Mouse (Mus musculus) right cerebral cortex, postnatal 25 days (tissue): ENCODE results near the gene Kcne3.
A peak's percentile ranks its signal among the peaks of the same experiment; 100 is the strongest.

ENCODE experiments used
- DNase-seq: peaks from one replicate; pipeline ENCODE4 v3.0.0; 2022

Gene Kcne3

GRCm38 (mm10) chr7:100182388-100182787, 6.1 kb downstream of the Kcne3 start:
- DNase-seq: no peak

- DNase-seq: no peak
Observed at GRCm38 (mm10) chr7:100187601-100188000, 11.3 kb downstream of the Kcne3 start.

DNA sequence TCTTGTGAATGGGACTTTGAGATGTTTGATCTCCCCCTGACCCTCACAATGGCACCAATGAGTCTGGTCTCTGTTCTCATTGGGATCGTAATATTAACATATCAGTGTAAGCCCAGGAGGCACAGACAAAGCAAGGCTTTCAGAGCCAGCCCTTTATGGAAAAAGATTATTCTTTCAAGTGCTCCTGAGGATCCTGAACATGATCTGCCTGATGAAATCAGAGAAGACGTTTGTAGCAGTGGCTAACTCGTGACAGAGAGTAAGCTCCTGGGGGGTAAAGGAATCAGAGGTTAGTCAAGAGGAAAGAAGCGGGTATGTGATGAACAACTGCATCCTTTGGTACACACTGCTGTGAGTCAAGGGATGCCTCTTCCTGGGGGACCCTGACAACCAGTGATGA, 13.9 kb downstream of the Kcne3 start:
- no peak for DNase-seq

DNA sequence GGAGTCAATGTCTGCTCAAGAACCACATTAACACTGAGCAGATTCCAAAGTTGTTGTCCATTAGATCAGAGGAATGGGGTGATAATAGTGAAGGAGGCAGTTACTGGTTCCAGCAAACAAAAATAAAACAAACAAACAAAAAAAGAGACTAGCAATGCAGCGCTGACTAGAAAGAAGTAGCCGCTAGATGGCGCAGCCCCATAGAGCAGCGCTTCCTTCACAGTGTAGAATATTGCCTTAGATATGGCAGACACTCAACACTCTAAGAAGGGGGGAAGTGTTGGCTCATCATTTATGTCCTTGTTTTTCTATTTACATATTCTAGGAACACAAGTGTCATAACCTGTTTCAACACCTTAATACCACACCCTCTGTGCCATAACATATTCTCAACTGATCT, 14.5 kb downstream of the Kcne3 start:
- peak; percentile 30 for DNase-seq

DNA sequence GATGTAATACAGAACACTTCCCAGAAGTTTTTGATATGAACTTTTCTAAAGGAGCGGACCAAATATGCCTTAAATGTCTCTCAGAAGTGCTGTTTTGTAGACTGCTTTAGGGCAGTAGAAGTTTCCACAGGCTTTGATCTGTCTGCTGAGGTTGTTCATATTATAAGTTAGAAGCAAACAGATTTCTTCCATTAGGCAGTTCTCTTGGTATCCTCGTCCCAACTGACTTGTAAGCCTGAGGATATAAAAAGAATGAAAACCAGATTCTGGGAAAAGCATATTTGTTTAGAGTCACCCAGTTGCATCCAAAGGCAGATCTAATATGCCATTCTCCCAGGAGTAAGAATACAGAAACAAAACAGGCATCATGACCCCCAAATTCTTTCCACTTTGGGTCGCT, 24.9 kb downstream of the Kcne3 start:
- DNase-seq: no peak

DNA sequence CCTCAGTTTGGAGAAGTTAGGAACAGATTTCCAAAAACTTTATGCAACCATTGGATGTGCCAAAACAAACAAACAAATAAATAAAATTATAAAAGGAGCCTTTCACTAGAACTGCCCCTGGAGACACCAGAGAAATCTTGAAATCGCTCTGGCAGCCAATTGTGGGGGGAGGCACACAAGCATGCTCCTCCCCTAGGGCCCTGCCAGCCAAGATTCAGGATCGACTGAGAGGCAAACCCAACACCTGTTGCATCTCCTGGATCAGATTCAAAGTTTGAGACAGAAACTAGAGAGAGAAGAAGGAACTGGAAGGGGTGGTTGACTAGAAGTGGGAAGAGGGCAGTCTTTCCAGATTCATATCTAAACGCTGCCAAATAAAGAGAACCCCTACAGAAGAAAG, 27.3 kb downstream of the Kcne3 start:
- DNase-seq: no peak

DNA sequence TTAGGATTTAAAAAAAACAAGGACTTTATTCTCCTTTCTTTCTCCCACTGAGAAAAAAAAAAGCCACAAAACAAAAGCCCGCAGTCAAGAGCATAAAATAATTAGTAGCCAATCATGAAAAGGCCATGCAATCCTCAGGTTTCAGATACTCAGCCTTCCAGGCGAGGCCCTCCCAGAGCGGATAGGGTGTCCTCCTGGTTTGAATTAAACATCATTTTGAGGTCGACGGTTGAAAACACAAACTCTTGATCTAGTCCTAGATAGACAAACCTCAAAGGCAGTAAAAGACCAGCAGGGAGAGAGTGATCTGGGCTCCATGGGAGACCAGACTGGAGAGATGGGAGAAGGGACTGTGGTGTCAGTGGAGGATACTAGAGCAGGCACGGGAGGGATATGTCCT, 28.6 kb downstream of the Kcne3 start:
- no peak for DNase-seq

GRCm38 (mm10) chr7:100206144-100206543, 29.8 kb downstream of the Kcne3 start:
- no peak for DNase-seq

DNA sequence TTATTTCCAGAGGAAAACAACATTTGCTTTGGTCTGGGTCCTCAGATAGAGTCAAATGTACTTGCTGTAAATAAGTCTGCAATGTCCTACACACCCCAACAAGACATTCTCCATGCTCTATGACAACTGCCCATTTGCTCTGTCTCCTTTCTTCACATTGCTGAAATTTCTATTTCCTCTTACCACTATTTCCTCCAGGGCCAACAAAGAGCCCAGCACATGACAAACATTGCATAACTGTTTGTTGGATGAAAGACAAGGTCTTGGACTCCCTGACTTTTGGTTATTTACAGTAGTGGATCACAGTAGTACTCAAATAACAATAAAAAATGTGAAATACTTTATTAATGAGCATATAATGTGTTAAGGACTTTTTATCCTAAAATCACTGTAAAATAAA, 31.6 kb downstream of the Kcne3 start:
- DNase-seq: no peak

DNA sequence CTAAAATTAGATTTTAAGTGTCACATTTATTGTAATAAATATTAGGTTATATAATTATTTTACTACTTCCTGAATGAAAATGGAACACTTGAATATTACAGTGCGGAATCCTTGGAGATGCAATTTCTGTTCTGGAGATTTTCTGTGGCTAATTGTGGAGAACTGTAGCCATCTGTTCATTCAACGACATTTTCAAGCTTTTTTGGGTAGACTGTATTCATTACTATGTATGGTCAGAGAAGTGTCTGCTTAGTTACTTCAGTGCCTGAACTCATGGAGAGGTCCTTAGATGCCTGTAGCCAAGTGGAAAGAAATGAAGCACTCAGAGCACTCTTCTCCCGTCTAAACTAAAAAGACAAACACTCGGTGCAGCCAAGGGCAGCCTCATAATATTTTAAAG, 38.0 kb downstream of the Kcne3 start:
- DNase-seq: no peak

- DNase-seq: no peak
Observed at GRCm38 (mm10) chr7:100215116-100215732, 38.9 kb downstream of the Kcne3 start.

DNA sequence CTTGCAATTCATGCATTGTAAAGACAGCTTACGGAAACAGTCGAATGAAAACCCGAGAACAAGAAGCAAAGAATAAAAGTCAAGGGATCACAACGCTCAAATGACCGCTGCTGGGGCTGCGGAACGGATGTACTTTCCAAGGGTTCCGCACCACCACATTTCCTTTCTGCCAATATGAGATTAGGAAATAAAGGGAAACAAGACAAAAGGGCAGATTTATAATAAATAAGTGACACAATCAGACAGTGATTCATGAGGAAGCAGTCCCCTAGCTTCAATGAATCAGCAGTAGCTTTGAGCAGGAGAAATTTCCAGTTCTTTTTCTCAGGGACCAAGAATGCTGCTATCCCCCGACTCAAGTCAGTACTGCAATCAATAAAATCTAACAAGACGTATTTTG, 39.7 kb downstream of the Kcne3 start:
- DNase-seq: no peak

DNA sequence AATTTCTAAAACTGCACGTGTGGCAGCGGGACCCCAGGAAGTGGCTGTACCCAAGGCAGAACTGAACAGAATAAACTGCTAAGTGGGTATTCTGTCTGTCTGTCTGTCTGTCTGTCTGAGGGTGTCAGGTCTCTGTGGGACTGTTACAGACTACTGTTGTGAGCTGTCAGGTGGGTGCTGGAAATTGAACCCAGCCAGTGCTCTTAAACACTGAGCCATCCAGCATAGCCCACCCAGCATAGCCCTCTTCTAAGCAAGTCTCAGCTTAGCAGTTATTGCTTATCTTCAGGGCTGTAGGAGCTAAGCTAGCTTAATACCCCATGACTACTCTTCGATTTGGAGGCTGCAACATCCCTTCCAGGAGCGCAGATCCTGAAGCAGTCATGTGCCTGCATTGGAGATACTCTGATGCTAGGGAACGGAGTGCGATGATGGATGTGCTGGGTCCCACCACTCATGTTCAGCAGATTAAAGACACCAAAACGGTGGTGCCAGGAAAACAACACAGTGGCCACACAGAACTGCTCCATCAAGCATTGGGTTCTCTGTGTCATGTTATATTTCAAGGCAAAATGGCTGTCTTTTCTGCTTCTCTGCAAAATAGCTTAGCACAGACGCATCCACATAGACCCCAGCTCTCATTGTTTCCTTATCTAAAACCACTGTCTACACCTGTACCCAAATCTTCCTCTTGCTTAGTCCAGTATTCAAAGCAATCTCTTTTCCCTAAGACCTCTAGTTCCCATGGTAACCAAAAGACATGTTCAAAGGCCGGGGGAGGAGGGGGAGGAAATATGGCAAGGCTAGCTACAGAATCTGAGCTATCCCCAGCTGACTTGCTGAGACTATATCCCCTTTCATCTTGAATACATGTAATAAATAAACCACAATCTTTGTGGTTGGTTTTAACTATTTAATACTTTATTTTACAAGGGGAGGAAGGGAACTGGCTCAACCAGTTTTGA, 40.6 kb downstream of the Kcne3 start:
- no peak for DNase-seq

DNA sequence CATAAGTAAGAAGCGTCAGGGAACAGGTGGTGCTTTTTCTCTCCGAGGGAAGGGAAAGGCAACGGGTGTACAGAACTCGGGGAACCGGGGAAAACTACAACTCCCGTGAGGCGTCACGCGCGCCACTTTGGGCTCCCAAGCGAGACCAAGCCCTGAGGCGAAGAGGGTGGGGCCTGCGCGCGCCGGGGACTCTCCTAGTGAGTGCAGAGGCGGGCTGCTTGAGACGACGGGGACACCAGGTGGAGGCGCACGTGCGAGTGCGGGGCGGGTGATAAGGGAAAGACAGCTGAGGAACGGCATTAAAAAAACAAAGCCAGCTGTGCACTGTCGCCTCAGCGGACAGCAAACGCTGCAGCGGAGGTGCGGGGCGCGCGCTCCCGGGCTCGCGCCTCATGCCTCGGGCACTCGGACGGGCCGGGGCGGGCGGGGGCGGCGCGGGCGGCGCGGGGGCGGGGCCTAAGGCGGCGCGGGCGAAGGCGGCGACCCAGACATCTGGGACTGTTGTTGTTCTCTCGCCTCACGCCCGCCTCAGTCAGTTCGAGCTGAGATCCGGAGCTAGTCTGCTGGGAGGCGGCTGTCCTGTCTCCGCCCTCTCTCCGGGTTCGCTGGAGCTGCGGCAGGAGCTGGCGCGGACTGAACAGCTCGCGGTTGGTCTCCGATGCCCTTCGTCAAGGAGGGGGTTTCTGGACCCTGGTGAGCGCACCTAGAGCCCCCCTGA, 51.0 kb downstream of the Kcne3 start, which contains the start of gene Pgm2l1:
Gene Pgm2l1, plus strand, starts transcription at position 237 of the 718 bp plus-strand sequence.
- peak; percentile 98 for DNase-seq

GRCm38 (mm10) chr7:100227896-100228525, 51.7 kb downstream of the Kcne3 start:
- peak; percentile 38 for DNase-seq

DNA sequence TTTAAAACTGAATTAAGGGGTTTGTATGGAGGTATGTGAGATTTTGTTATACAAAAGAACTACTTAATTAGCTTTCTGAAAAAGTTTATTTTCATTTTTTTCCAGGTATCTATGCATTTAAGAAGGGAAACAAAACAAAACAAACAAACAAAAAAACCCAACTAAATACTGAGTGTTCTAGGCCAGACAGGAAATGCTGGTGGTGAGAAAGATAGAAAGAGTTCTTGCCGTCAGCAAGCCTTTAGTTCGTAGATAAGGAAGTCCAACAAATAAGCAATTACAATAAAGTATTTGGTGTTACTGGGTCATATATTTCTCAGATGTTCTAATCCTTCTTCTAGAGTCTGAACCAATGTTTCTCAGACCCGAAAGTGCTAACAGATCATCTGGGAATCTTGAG, 52.7 kb downstream of the Kcne3 start:
- no peak for DNase-seq

DNA sequence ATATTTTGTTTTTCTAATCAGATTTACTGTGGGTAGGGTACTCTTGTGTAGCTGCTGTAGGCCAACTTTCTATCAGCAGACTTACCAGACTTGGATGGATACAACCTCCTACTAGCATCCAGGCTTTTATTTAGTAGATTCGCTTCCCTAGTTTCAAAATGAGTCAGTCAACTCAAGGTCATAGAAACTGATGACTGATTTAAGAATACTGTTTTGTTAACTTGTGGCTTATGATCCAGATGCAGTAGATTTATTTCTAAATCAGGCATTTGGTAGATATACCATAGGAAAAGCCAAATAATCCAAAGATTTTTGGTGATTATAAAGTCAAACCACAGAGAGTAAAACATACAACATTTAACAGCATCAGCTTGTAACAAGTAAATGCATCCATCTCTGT, 54.3 kb downstream of the Kcne3 start:
- no peak for DNase-seq

DNA sequence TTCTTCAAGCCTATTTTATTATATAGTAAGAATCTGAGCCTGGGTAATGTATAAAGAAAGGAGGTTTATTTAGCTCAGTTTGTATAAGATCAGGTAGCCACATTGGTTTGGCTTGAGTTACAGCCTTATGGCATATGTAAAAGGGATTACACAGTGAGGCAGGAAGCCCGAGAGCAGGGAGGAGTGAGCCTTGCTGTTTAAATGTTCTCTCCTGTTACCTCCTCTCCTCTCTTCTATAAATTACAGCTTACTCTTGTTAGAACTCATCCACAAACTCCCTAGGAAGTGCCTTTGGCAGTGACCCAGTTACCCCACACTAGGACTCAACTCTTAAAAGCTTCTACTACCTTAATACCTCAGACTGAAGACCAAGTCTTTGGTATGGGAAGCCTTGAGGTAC, 55.4 kb downstream of the Kcne3 start:
- no peak for DNase-seq

GRCm38 (mm10) chr7:100233681-100234080, 57.4 kb downstream of the Kcne3 start:
- no peak for DNase-seq
